Comparison of ENCODE assay signal across 19 mouse cellular contexts in genomic region chr8:120998966-120999365, GRCm38 (mm10).
DNase-seq lines count a peak whose midpoint lies in the region; ATAC-seq and TF ChIP-seq lines count a peak whose summit lies in the region.
"Had no signal": no experiment of that assay in that cellular context is flagged by ENCODE, and none has a peak within 500 bp of the region (broad histone marks: within the 10 kb centered on the region; RNA-seq: fewer than 3 reads in every experiment).

No protein-coding gene starts in this region.

- H3K79me2 ChIP-seq in heart, adult 2 months (replicated peaks; ENCODE audit: control insufficient read depth, insufficient read depth, low read length), result no peaks in the 10 kb centered on the region

- H3K4me3 ChIP-seq in heart, adult 2 months, result no peak overlapping the region
- no peak overlapping the region for H3K4me3 ChIP-seq in heart, embryonic 12.5 days
- H3K4me3 ChIP-seq in megakaryocyte, embryonic 14.5 days (replicated peaks), result peak overlapping the region; percentile 20
- no peak overlapping the region for H3K4me3 ChIP-seq in lung, embryonic 15.5 days
- H3K4me3 ChIP-seq: embryonic facial prominence, embryonic 13.5 days; heart, embryonic 13.5 days; hindbrain, embryonic 13.5 days; limb, embryonic 13.5 days; neural tube, embryonic 12.5 days had no signal

- H3K4me2 ChIP-seq in heart, embryonic 12.5 days, result no peak overlapping the region
- no peak overlapping the region for H3K4me2 ChIP-seq in lung, embryonic 15.5 days
- H3K4me2 ChIP-seq: embryonic facial prominence, embryonic 13.5 days; heart, embryonic 13.5 days; hindbrain, embryonic 13.5 days; limb, embryonic 13.5 days; neural tube, embryonic 12.5 days had no signal

- H3K9me3 ChIP-seq in heart, embryonic 12.5 days (replicated peaks), result no peaks in the 10 kb centered on the region
- no peaks in the 10 kb centered on the region for H3K9me3 ChIP-seq in megakaryocyte, embryonic 14.5 days
- H3K9me3 ChIP-seq in lung, embryonic 15.5 days, result no peaks in the 10 kb centered on the region
- H3K9me3 ChIP-seq: embryonic facial prominence, embryonic 13.5 days; heart, embryonic 13.5 days; hindbrain, embryonic 13.5 days; limb, embryonic 13.5 days; neural tube, embryonic 12.5 days had no signal

- intact Hi-C loops in heart, adult 2 months (cut with DNase I), result no loop called here
- intact Hi-C loops in gastrocnemius, postnatal 36 days (cut with DNase I), result no loop called here

- H3K27ac ChIP-seq in heart, adult 2 months, result no peak overlapping the region
- H3K27ac ChIP-seq in heart, embryonic 12.5 days (ENCODE audit: poor library complexity, severe bottlenecking), result no peak overlapping the region
- H3K27ac ChIP-seq in lung, embryonic 15.5 days, result no peak overlapping the region
- H3K27ac ChIP-seq: embryonic facial prominence, embryonic 13.5 days; heart, embryonic 13.5 days; hindbrain, embryonic 13.5 days; limb, embryonic 13.5 days; liver, embryonic 14.5 days; neural tube, embryonic 12.5 days had no signal

- no peak for TF ChIP-seq CTCF in heart, adult 2 months (IDR thresholded peaks at IDR 0.05)

- H3K4me1 ChIP-seq in heart, adult 2 months (ENCODE audit: control insufficient read depth, insufficient read depth, low read length), result peaks cover 5% of the 10 kb centered on the region
- H3K4me1 ChIP-seq in heart, embryonic 12.5 days (replicated peaks), result no peaks in the 10 kb centered on the region
- no peaks in the 10 kb centered on the region; the same call in 1 of the 2 replicates for H3K4me1 ChIP-seq in megakaryocyte, embryonic 14.5 days
- H3K4me1 ChIP-seq in lung, embryonic 15.5 days, result peaks cover 25% of the 10 kb centered on the region
- H3K4me1 ChIP-seq: neural tube, embryonic 12.5 days had no signal

- WGBS in heart, adult 2 months, result 29% methylated on average over 14 of the region's 14 CpGs
- 42% methylated on average over 14 of the region's 14 CpGs for WGBS in heart, embryonic 12.5 days
- 42% methylated on average over 14 of the region's 14 CpGs for WGBS in lung, embryonic 15.5 days

- no peak for ATAC-seq in heart, embryonic 12.5 days (ENCODE audit: insufficient number of reproducible peaks, low FRiP score)
- no peak for ATAC-seq in megakaryocyte, adult 5-6 weeks (ENCODE audit: poor library complexity, severe bottlenecking)
- 0 out of 2 replicates have a peak, but pooled peaks have one; percentile 12 for ATAC-seq in lung, embryonic 15.5 days (ENCODE audit: borderline replicate concordance, extremely low read depth, low FRiP score, low TSS enrichment)
- ATAC-seq in granulocyte monocyte progenitor cell, adult 5-6 weeks (replicated peaks; ENCODE audit: poor library complexity, severe bottlenecking), result no peak
- ATAC-seq: forebrain, embryonic 16.5 days; intestine, embryonic 16.5 days had no signal

- no peaks in the 10 kb centered on the region for H3K36me3 ChIP-seq in heart, adult 2 months (ENCODE audit: control insufficient read depth, insufficient read depth, low read length)
- no peaks in the 10 kb centered on the region for H3K36me3 ChIP-seq in heart, embryonic 12.5 days
- no peaks in the 10 kb centered on the region for H3K36me3 ChIP-seq in megakaryocyte, embryonic 14.5 days (replicated peaks; ENCODE audit: low read length)
- H3K36me3 ChIP-seq in lung, embryonic 15.5 days, result no peaks in the 10 kb centered on the region
- H3K36me3 ChIP-seq: embryonic facial prominence, embryonic 13.5 days; heart, embryonic 13.5 days; hindbrain, embryonic 13.5 days; limb, embryonic 13.5 days; neural tube, embryonic 12.5 days had no signal

- DNase-seq in heart, adult 2 months, result peak; percentile 33 to 36
- DNase-seq in gastrocnemius, postnatal 36 days, result no peak
- no peak for DNase-seq in thymus, postnatal 25 days
- DNase-seq: B cell, adult 2 months; cerebellum, adult 9-11 months; spleen, adult 18-20 months had no signal

- TF ChIP-seq EP300 in heart, adult 2 months (IDR thresholded peaks at IDR 0.05; ENCODE audit: insufficient read depth, low read depth, low read length), result peak; percentile 44; the same call in 1 of the 2 replicates

- H3K9ac ChIP-seq in heart, adult 2 months (ENCODE audit: low read depth, low read length), result no peak overlapping the region
- no peak overlapping the region for H3K9ac ChIP-seq in heart, embryonic 12.5 days
- H3K9ac ChIP-seq in lung, embryonic 15.5 days, result no peak overlapping the region
- H3K9ac ChIP-seq: embryonic facial prominence, embryonic 13.5 days; heart, embryonic 13.5 days; hindbrain, embryonic 13.5 days; limb, embryonic 13.5 days; liver, embryonic 14.5 days; neural tube, embryonic 12.5 days had no signal

- no peak for TF ChIP-seq POLR2A in heart, adult 2 months (IDR thresholded peaks at IDR 0.05; ENCODE audit: insufficient read depth, low read depth, low read length)

- peaks cover 4% of the 10 kb centered on the region for H3K27me3 ChIP-seq in heart, adult 2 months (ENCODE audit: control insufficient read depth, insufficient read depth, low read length)
- H3K27me3 ChIP-seq in heart, embryonic 12.5 days (replicated peaks), result peaks cover 90% of the 10 kb centered on the region
- H3K27me3 ChIP-seq in megakaryocyte, embryonic 14.5 days (replicated peaks), result peaks cover 79% of the 10 kb centered on the region
- peaks cover 3% of the 10 kb centered on the region; the same call in 1 of the 2 replicates for H3K27me3 ChIP-seq in lung, embryonic 15.5 days

Comparison
In these comparisons a context has a peak if more than half of its experiments do, and no peak if none do; other contexts are left out.
1. DNase-seq: peak in heart, adult 2 months (2 of 2); none in gastrocnemius, postnatal 36 days (0 of 2) and thymus, postnatal 25 days (single experiment).